Mouse (Mus musculus) intestine, embryonic 15.5 days (tissue): ENCODE measurements around the gene Etl4. TPM values are rescaled to one million over a fixed set of nuclear protein-coding genes. Genes with fewer than 3 reads are reported as not detected.
"Not testable (repeated sequence)": the region's sequence is repeated elsewhere in the genome, so short reads cannot be mapped to it uniquely, and the experiment has no call there.

Experiments used
- ATAC-seq: fragments of 200-750 bp; cut with Nextera tagmentation; 2 replicates; pipeline ENCODE4 v1.8.0; 2017; ENCODE audit warnings: moderate TSS enrichment, moderate library complexity
- H3K27ac ChIP-seq: fragments of 300-500 bp; sonication (generic); 2 replicates; pipeline ENCODE4 v1.5.1; 2015; ENCODE audit warnings: mild to moderate bottlenecking, inconsistent platforms
- H3K27me3 ChIP-seq: fragments of 300-500 bp; sonication (generic); replicated peaks from 2 replicates; pipeline ENCODE4 v1.6.1; 2015; ENCODE audit warnings: inconsistent platforms
- H3K36me3 ChIP-seq: fragments of 300-500 bp; sonication (generic); 2 replicates; pipeline ENCODE4 v1.6.1; 2015; ENCODE audit warnings: inconsistent platforms
- H3K4me1 ChIP-seq: fragments of 300-500 bp; sonication (generic); replicated peaks from 2 replicates; pipeline ENCODE4 v1.6.1; 2015; ENCODE audit warnings: inconsistent platforms
- H3K4me2 ChIP-seq: fragments of 300-500 bp; sonication (generic); replicated peaks from 2 replicates; pipeline ENCODE4 v1.6.1; 2015; ENCODE audit warnings: mild to moderate bottlenecking, inconsistent platforms
- H3K4me3 ChIP-seq: fragments of 300-500 bp; sonication (generic); replicated peaks from 2 replicates; pipeline ENCODE4 v1.5.1; 2015; ENCODE audit warnings: inconsistent platforms
- H3K9ac ChIP-seq: fragments of 300-500 bp; sonication (generic); 2 replicates; pipeline ENCODE4 v1.6.1; 2015; ENCODE audit warnings: inconsistent platforms
- H3K9me3 ChIP-seq: fragments of 300-500 bp; sonication (generic); 2 replicates; pipeline ENCODE4 v1.6.1; 2016; ENCODE audit warnings: inconsistent platforms
- WGBS: fragments of 180-500 bp; shearing (Covaris S2); methylation state at CpG from one replicate; pipeline ENCODE4 v1.1.7; 2015; 5-methylcytosine and 5-hydroxymethylcytosine counted together
- polyA plus RNA-seq: library from polyadenylated mRNA; unstranded; fragments of >200 nt; fragmentation: Nextera tagmentation; extraction: Ambion mirVana; gene quantifications from 2 replicates; pipeline ENCODE4 v1.2.1, GENCODE M21; 2015

The Etl4 gene
- polyA plus RNA-seq, 1 experiment from 2014 or later = 32.8 TPM

- Histone ChIP-seq H3K4me3 (no peak overlapping the region), H3K27ac (no peak overlapping the region), H3K4me2 (no peak overlapping the region), H3K4me1 (peaks cover 3% of the 10 kb centered on the region; the same call in 1 of the 2 replicates), H3K27me3 (no peaks in the 10 kb centered on the region), H3K9ac (no peak overlapping the region), H3K36me3 (no peaks in the 10 kb centered on the region), H3K9me3 (no peaks in the 10 kb centered on the region)
- 56% methylated on average over 3 of the region's 3 CpGs for WGBS
- ATAC-seq = peak; percentile 79
Observed at GRCm38 (mm10) chr2:20657856-20658255, 748.3 kb downstream of the Etl4 start.

- no peak overlapping the region for H3K4me2 ChIP-seq
- H3K9me3 ChIP-seq = no peaks in the 10 kb centered on the region
- no peak overlapping the region for H3K27ac ChIP-seq
- ATAC-seq = no peak
- H3K36me3 ChIP-seq = no peaks in the 10 kb centered on the region
- H3K4me1 ChIP-seq = peaks cover 6% of the 10 kb centered on the region; the same call in 1 of the 2 replicates
- no peaks in the 10 kb centered on the region for H3K27me3 ChIP-seq
- 95% methylated on average over 11 of the region's 11 CpGs for WGBS
- no peak overlapping the region for H3K4me3 ChIP-seq
- no peak overlapping the region for H3K9ac ChIP-seq
Observed at GRCm38 (mm10) chr2:20661841-20662240, 752.3 kb downstream of the Etl4 start.

- Histone ChIP-seq H3K27me3 (no peaks in the 10 kb centered on the region), H3K4me1 (peaks cover 6% of the 10 kb centered on the region; the same call in 1 of the 2 replicates), H3K4me3 (no peak overlapping the region), H3K4me2 (no peak overlapping the region), H3K9ac (no peak overlapping the region), H3K9me3 (no peaks in the 10 kb centered on the region), H3K36me3 (no peaks in the 10 kb centered on the region), H3K27ac (no peak overlapping the region)
- WGBS = 87% methylated on average over 3 of the region's 3 CpGs
- ATAC-seq = no peak
Observed at GRCm38 (mm10) chr2:20662696-20663095, 753.1 kb downstream of the Etl4 start.

GRCm38 (mm10) chr2:20665309-20665971, 755.9 kb downstream of the Etl4 start:
- H3K4me2 ChIP-seq = no peak overlapping the region
- no peak overlapping the region for H3K4me3 ChIP-seq
- 0 out of 2 replicates have a peak, but pooled peaks cover 2% of the 10 kb centered on the region for H3K4me1 ChIP-seq
- H3K9ac ChIP-seq = no peak overlapping the region
- no peaks in the 10 kb centered on the region for H3K27me3 ChIP-seq
- H3K27ac ChIP-seq = peak overlapping the region; percentile 38
- H3K36me3 ChIP-seq = no peaks in the 10 kb centered on the region
- no peaks in the 10 kb centered on the region for H3K9me3 ChIP-seq
- WGBS = 26% methylated on average over 5 of the region's 5 CpGs
- peak; percentile 85 for ATAC-seq

- WGBS = 38% methylated on average over 2 of the region's 2 CpGs
- no peaks in the 10 kb centered on the region for H3K9me3 ChIP-seq
- H3K27ac ChIP-seq = peak overlapping the region; percentile 38
- H3K36me3 ChIP-seq = no peaks in the 10 kb centered on the region
- H3K9ac ChIP-seq = no peak overlapping the region
- ATAC-seq = peak; percentile 67
- H3K4me3 ChIP-seq = no peak overlapping the region
- H3K4me1 ChIP-seq = 0 out of 2 replicates have a peak, but pooled peaks cover 2% of the 10 kb centered on the region
- H3K4me2 ChIP-seq = no peak overlapping the region
- H3K27me3 ChIP-seq = no peaks in the 10 kb centered on the region
Observed at GRCm38 (mm10) chr2:20666051-20666478, 756.5 kb downstream of the Etl4 start.

GRCm38 (mm10) chr2:20667876-20668275, 758.3 kb downstream of the Etl4 start:
- no peaks in the 10 kb centered on the region for H3K27me3 ChIP-seq
- H3K4me1 ChIP-seq = 0 out of 2 replicates have a peak, but pooled peaks cover 2% of the 10 kb centered on the region
- no peak for ATAC-seq
- H3K9me3 ChIP-seq = no peaks in the 10 kb centered on the region
- no peak overlapping the region for H3K9ac ChIP-seq
- no peaks in the 10 kb centered on the region for H3K36me3 ChIP-seq
- H3K4me2 ChIP-seq = no peak overlapping the region
- H3K27ac ChIP-seq = no peak overlapping the region
- WGBS = 78% methylated on average over 3 of the region's 3 CpGs
- no peak overlapping the region for H3K4me3 ChIP-seq

GRCm38 (mm10) chr2:20668276-20669030, 758.9 kb downstream of the Etl4 start:
- H3K9me3 ChIP-seq, H3K4me2 ChIP-seq, H3K4me3 ChIP-seq, H3K4me1 ChIP-seq, H3K27ac ChIP-seq, ATAC-seq, H3K36me3 ChIP-seq, H3K27me3 ChIP-seq, H3K9ac ChIP-seq: not testable (repeated sequence)
- whole genome bisulfite sequencing = 88% methylated on average over 12 of the region's 12 CpGs

GRCm38 (mm10) chr2:20669367-20669766, 759.8 kb downstream of the Etl4 start:
- Histone ChIP-seq H3K36me3 (no peaks in the 10 kb centered on the region), H3K4me2 (no peak overlapping the region), H3K9ac (no peak overlapping the region), H3K4me1 (0 out of 2 replicates have a peak, but pooled peaks cover 2% of the 10 kb centered on the region), H3K27ac (no peak overlapping the region), H3K9me3 (no peaks in the 10 kb centered on the region), H3K27me3 (no peaks in the 10 kb centered on the region), H3K4me3 (no peak overlapping the region)
- 76% methylated on average over 4 of the region's 4 CpGs for WGBS
- no peak for ATAC-seq

GRCm38 (mm10) chr2:20671546-20672255, 762.1 kb downstream of the Etl4 start:
- 60% methylated on average over 13 of the region's 13 CpGs for WGBS
- Histone ChIP-seq H3K27ac (no peak overlapping the region), H3K9ac (no peak overlapping the region), H3K4me1 (no peaks in the 10 kb centered on the region), H3K27me3 (no peaks in the 10 kb centered on the region), H3K9me3 (no peaks in the 10 kb centered on the region), H3K4me3 (no peak overlapping the region), H3K36me3 (no peaks in the 10 kb centered on the region), H3K4me2 (no peak overlapping the region)
- ATAC-seq = no peak

GRCm38 (mm10) chr2:20672281-20672680, 762.7 kb downstream of the Etl4 start:
- Histone ChIP-seq H3K36me3 (no peaks in the 10 kb centered on the region), H3K27ac (no peak overlapping the region), H3K4me2 (no peak overlapping the region), H3K9ac (no peak overlapping the region), H3K9me3 (no peaks in the 10 kb centered on the region), H3K4me3 (no peak overlapping the region), H3K27me3 (no peaks in the 10 kb centered on the region), H3K4me1 (no peaks in the 10 kb centered on the region)
- 91% methylated on average over 7 of the region's 7 CpGs for WGBS
- ATAC-seq = no peak

- Histone ChIP-seq H3K4me2 (no peak overlapping the region), H3K9me3 (no peaks in the 10 kb centered on the region), H3K27me3 (no peaks in the 10 kb centered on the region), H3K4me1 (no peaks in the 10 kb centered on the region), H3K4me3 (no peak overlapping the region), H3K36me3 (no peaks in the 10 kb centered on the region), H3K9ac (no peak overlapping the region), H3K27ac (no peak overlapping the region)
- 66% methylated on average over 9 of the region's 9 CpGs for WGBS
- peak; percentile 46 for ATAC-seq
Observed at GRCm38 (mm10) chr2:20672803-20673603, 763.4 kb downstream of the Etl4 start.

GRCm38 (mm10) chr2:20676379-20676778, 766.8 kb downstream of the Etl4 start:
- Histone ChIP-seq H3K4me1 (no peaks in the 10 kb centered on the region), H3K9me3 (no peaks in the 10 kb centered on the region), H3K9ac (no peak overlapping the region), H3K27me3 (no peaks in the 10 kb centered on the region), H3K4me3 (no peak overlapping the region), H3K27ac (no peak overlapping the region), H3K36me3 (no peaks in the 10 kb centered on the region), H3K4me2 (no peak overlapping the region)
- 90% methylated on average over 3 of the region's 3 CpGs for WGBS
- ATAC-seq = no peak
